Mouse (Mus musculus) cerebellum, adult 11-12 months (tissue): ENCODE results near the gene Gm20509.
"Not testable (repeated sequence)": the region's sequence is repeated elsewhere in the genome, so short reads cannot be mapped to it uniquely, and the experiment has no call there.

Source experiments
- DNase-seq: peaks from one replicate; pipeline ENCODE4 v3.0.0; 2022

Gene Gm20509

GRCm38 (mm10) chr9:73102181-73102580, at the start of gene Gm20509:
Gene Gm20509, plus strand, starts transcription at chr9:73102470.
- no peak for DNase-seq

- no peak for DNase-seq
Observed at GRCm38 (mm10) chr9:73055441-73055911, 46.8 kb upstream of the Gm20509 start.

GRCm38 (mm10) chr9:73059224-73059623, 43.0 kb upstream of the Gm20509 start:
- DNase-seq: no peak

- no peak for DNase-seq
Observed at GRCm38 (mm10) chr9:73063621-73064290, 38.5 kb upstream of the Gm20509 start.

- DNase-seq: no peak
Observed at GRCm38 (mm10) chr9:73067086-73067485, 35.2 kb upstream of the Gm20509 start.

GRCm38 (mm10) chr9:73068230-73068679, 34.0 kb upstream of the Gm20509 start:
- DNase-seq: no peak

- DNase-seq: no peak
Observed at GRCm38 (mm10) chr9:73068688-73069087, 33.6 kb upstream of the Gm20509 start.

- no peak for DNase-seq
Observed at GRCm38 (mm10) chr9:73070971-73071659, 31.2 kb upstream of the Gm20509 start.

GRCm38 (mm10) chr9:73072426-73072825, 29.8 kb upstream of the Gm20509 start:
- no peak for DNase-seq

- DNase-seq: no peak
Observed at GRCm38 (mm10) chr9:73073169-73073568, 29.1 kb upstream of the Gm20509 start.

- not testable (repeated sequence) for DNase-seq
Observed at GRCm38 (mm10) chr9:73079349-73079748, 22.9 kb upstream of the Gm20509 start.

- no peak for DNase-seq
Observed at GRCm38 (mm10) chr9:73079801-73080325, 22.4 kb upstream of the Gm20509 start.

- peak; percentile 94 for DNase-seq
Observed at GRCm38 (mm10) chr9:73082291-73083000, 19.8 kb upstream of the Gm20509 start.

GRCm38 (mm10) chr9:73083956-73084355, 18.3 kb upstream of the Gm20509 start:
- no peak for DNase-seq

GRCm38 (mm10) chr9:73085845-73086244, 16.4 kb upstream of the Gm20509 start:
- no peak for DNase-seq

- DNase-seq: no peak
Observed at GRCm38 (mm10) chr9:73087121-73087520, 15.1 kb upstream of the Gm20509 start.

GRCm38 (mm10) chr9:73087581-73087980, 14.7 kb upstream of the Gm20509 start:
- DNase-seq: no peak

GRCm38 (mm10) chr9:73089222-73089920, 12.9 kb upstream of the Gm20509 start:
- no peak for DNase-seq

GRCm38 (mm10) chr9:73090121-73090520, 12.1 kb upstream of the Gm20509 start:
- no peak for DNase-seq

- DNase-seq: no peak
Observed at GRCm38 (mm10) chr9:73091747-73092146, 10.5 kb upstream of the Gm20509 start.

- no peak for DNase-seq
Observed at GRCm38 (mm10) chr9:73094580-73094979, 7.7 kb upstream of the Gm20509 start.

GRCm38 (mm10) chr9:73097898-73098297, 4.4 kb upstream of the Gm20509 start:
- no peak for DNase-seq

GRCm38 (mm10) chr9:73101536-73101935, 734 bp upstream of the Gm20509 start, which contains the start of gene Khdc3:
Gene Khdc3, plus strand, starts transcription at chr9:73101836.
- DNase-seq: no peak
